Comparison of ENCODE assay signal across 8 mouse cellular contexts in genomic region chr3:96499481-96500288, GRCm38 (mm10). TPM values are rescaled to one million over a fixed set of nuclear protein-coding genes. Genes with fewer than 3 reads are reported as not detected.
DNase-seq lines count a peak whose midpoint lies in the region; ATAC-seq and TF ChIP-seq lines count a peak whose summit lies in the region.

No protein-coding gene starts in this region.

- no peaks in the 10 kb centered on the region for H3K27me3 ChIP-seq in ES-Bruce4 (ENCODE audit: control insufficient read depth, insufficient read depth, low read length, poor library complexity, severe bottlenecking)
- no peaks in the 10 kb centered on the region for H3K27me3 ChIP-seq in forebrain, embryonic 13.5 days
- H3K27me3 ChIP-seq in liver, embryonic 16.5 days (ENCODE audit: control insufficient read depth, insufficient read depth, low read depth, low read length), result no peaks in the 10 kb centered on the region
- H3K27me3 ChIP-seq in neural tube, embryonic 12.5 days (replicated peaks), result no peaks in the 10 kb centered on the region

- TF ChIP-seq EP300 in ES-Bruce4 (IDR thresholded peaks at IDR 0.05; ENCODE audit: insufficient read depth, low read depth, low read length), result no peak

- H3K9ac ChIP-seq in ES-Bruce4 (ENCODE audit: low read depth, poor library complexity, severe bottlenecking), result peak overlapping the region; percentile 96
- H3K9ac ChIP-seq in forebrain, embryonic 13.5 days, result peak overlapping the region; percentile 73
- peak overlapping the region; percentile 75 for H3K9ac ChIP-seq in liver, embryonic 16.5 days (ENCODE audit: low read depth, low read length)
- H3K9ac ChIP-seq in neural tube, embryonic 12.5 days, result peak overlapping the region; percentile 68

- H3K9me3 ChIP-seq in ES-Bruce4 (replicated peaks; ENCODE audit: control insufficient read depth, insufficient read depth, low read length, poor library complexity, severe bottlenecking), result no peaks in the 10 kb centered on the region; the same call in 1 of the 2 replicates
- no peaks in the 10 kb centered on the region for H3K9me3 ChIP-seq in forebrain, embryonic 13.5 days (replicated peaks)
- no peaks in the 10 kb centered on the region for H3K9me3 ChIP-seq in liver, embryonic 16.5 days (replicated peaks; ENCODE audit: control insufficient read depth, low read length)
- H3K9me3 ChIP-seq in neural tube, embryonic 12.5 days, result no peaks in the 10 kb centered on the region

- DNase-seq in heart, postnatal 10 days, result peak; percentile 82 to 84
- DNase-seq in kidney, postnatal 4 days, result peak; percentile 82 to 87
- peak; percentile 64 for DNase-seq in telencephalon, adult 2 months (ENCODE audit: low read depth, low spot score)

- peak overlapping the region; percentile 93 for H3K4me2 ChIP-seq in forebrain, embryonic 13.5 days
- peak overlapping the region; percentile 96 for H3K4me2 ChIP-seq in liver, embryonic 16.5 days (ENCODE audit: low read depth, low read length)
- H3K4me2 ChIP-seq in neural tube, embryonic 12.5 days (replicated peaks), result peak overlapping the region; percentile 91

- TF ChIP-seq POLR2A in ES-Bruce4 (IDR thresholded peaks at IDR 0.05; ENCODE audit: insufficient read depth, low read length), result no peak

- H3K27ac ChIP-seq in ES-Bruce4 (ENCODE audit: insufficient read depth, low read length), result peak overlapping the region; percentile 58
- peak overlapping the region; percentile 76 for H3K27ac ChIP-seq in forebrain, embryonic 13.5 days
- peak overlapping the region; percentile 93 for H3K27ac ChIP-seq in liver, embryonic 16.5 days (ENCODE audit: low read length)
- peak overlapping the region; percentile 62; the same call in 1 of the 2 replicates for H3K27ac ChIP-seq in neural tube, embryonic 12.5 days

- WGBS in forebrain, embryonic 13.5 days, result under 1% methylated on average over 36 of the region's 36 CpGs
- under 1% methylated on average over 36 of the region's 36 CpGs for WGBS in liver, embryonic 16.5 days (ENCODE audit: insufficient replicate concordance)
- WGBS in neural tube, embryonic 12.5 days, result under 1% methylated on average over 36 of the region's 36 CpGs

- no peak for TF ChIP-seq CTCF in ES-Bruce4 (IDR thresholded peaks at IDR 0.05; ENCODE audit: low read depth, low read length)

- intact Hi-C loops in heart, postnatal 10 days (cut with DNase I), result loop anchor here (2.0 kb wide), 2 partner anchors 13 to 221 kb away; no protein-coding TSS in a partner anchor

- peak; percentile 55 for ATAC-seq in cerebellum, adult (ENCODE audit: insufficient number of reproducible peaks, low FRiP score, low TSS enrichment)
- peak; percentile 29 for ATAC-seq in forebrain, embryonic 13.5 days
- peak; percentile 50 for ATAC-seq in liver, embryonic 16.5 days (ENCODE audit: low read depth)
- ATAC-seq in neural tube, embryonic 12.5 days (ENCODE audit: low FRiP score, low read depth), result peak; percentile 45

- H3K36me3 ChIP-seq in ES-Bruce4 (ENCODE audit: control insufficient read depth, insufficient read depth, low read length, poor library complexity, severe bottlenecking), result no peaks in the 10 kb centered on the region
- no peaks in the 10 kb centered on the region for H3K36me3 ChIP-seq in forebrain, embryonic 13.5 days (ENCODE audit: poor library complexity, severe bottlenecking)
- no peaks in the 10 kb centered on the region for H3K36me3 ChIP-seq in liver, embryonic 16.5 days (ENCODE audit: control insufficient read depth, insufficient read depth)
- no peaks in the 10 kb centered on the region for H3K36me3 ChIP-seq in neural tube, embryonic 12.5 days

- peak overlapping the region; percentile 98 for H3K4me3 ChIP-seq in ES-Bruce4 (ENCODE audit: low read depth, low read length)
- peak overlapping the region; percentile 65 for H3K4me3 ChIP-seq in forebrain, embryonic 13.5 days
- peak overlapping the region; percentile 75 for H3K4me3 ChIP-seq in liver, embryonic 16.5 days (ENCODE audit: low read depth, low read length)
- H3K4me3 ChIP-seq in neural tube, embryonic 12.5 days, result peak overlapping the region; percentile 68

- no peaks in the 10 kb centered on the region for H3K4me1 ChIP-seq in ES-Bruce4 (ENCODE audit: control insufficient read depth, insufficient read depth, low read length)
- H3K4me1 ChIP-seq in forebrain, embryonic 13.5 days, result peaks cover 17% of the 10 kb centered on the region
- peaks cover 12% of the 10 kb centered on the region for H3K4me1 ChIP-seq in liver, embryonic 16.5 days (ENCODE audit: control insufficient read depth, low read depth, low read length)
- H3K4me1 ChIP-seq in neural tube, embryonic 12.5 days, result peaks cover 3% of the 10 kb centered on the region; the same call in 1 of the 2 replicates

RNA-seq across cellular contexts. Expression of gene Hfe2, which starts 25.3 kb away (rescaled TPM):
- polyA plus RNA-seq in ES-Bruce4 (2011; ENCODE audit: insufficient read depth, insufficient read length, low read depth, missing spikeins), result 0.88 and 1.2 TPM in 2 replicates
- polyA plus RNA-seq in forebrain, embryonic 13.5 days (2015; fragmentation: Nextera tagmentation; extraction: Ambion mirVana), result 0.25 and 0.36 TPM in 2 replicates
- total RNA-seq in heart, postnatal 10 days (2021), result 100 to 1,000 TPM; 149 to 172 TPM
- 9.2 and 12.0 TPM in 2 replicates for polyA plus RNA-seq in liver, embryonic 16.5 days (2015; fragmentation: Nextera tagmentation; extraction: Ambion mirVana)
- 1.9 and 2.7 TPM in 2 replicates for polyA plus RNA-seq in neural tube, embryonic 12.5 days (2016; fragmentation: Nextera tagmentation; extraction: Ambion mirVana)

RNA-seq across cellular contexts. Expression of gene BC107364, which starts 47.6 kb away (rescaled TPM):
- polyA plus RNA-seq in ES-Bruce4 (2011; ENCODE audit: insufficient read depth, insufficient read length, low read depth, missing spikeins), result 4.6 TPM in 2 replicates
- polyA plus RNA-seq in forebrain, embryonic 13.5 days (2015; fragmentation: Nextera tagmentation; extraction: Ambion mirVana), result not detected in 2 replicates
- total RNA-seq in heart, postnatal 10 days (2021), result not detected
- not detected in 2 replicates for polyA plus RNA-seq in liver, embryonic 16.5 days (2015; fragmentation: Nextera tagmentation; extraction: Ambion mirVana)
- not detected in 2 replicates for polyA plus RNA-seq in neural tube, embryonic 12.5 days (2016; fragmentation: Nextera tagmentation; extraction: Ambion mirVana)

RNA-seq across cellular contexts. Expression of gene Txnip, which starts 58.1 kb away (rescaled TPM):
- 450 and 464 TPM in 2 replicates for polyA plus RNA-seq in ES-Bruce4 (2011; ENCODE audit: insufficient read depth, insufficient read length, low read depth, missing spikeins)
- polyA plus RNA-seq in forebrain, embryonic 13.5 days (2015; fragmentation: Nextera tagmentation; extraction: Ambion mirVana), result 49.1 and 51.0 TPM in 2 replicates
- 1,000 to 10,000 TPM in 1 of 2 experiments, 100 to 1,000 TPM in 1; 618 to 1,152 TPM for total RNA-seq in heart, postnatal 10 days (2021)
- 49.3 and 51.2 TPM in 2 replicates for polyA plus RNA-seq in liver, embryonic 16.5 days (2015; fragmentation: Nextera tagmentation; extraction: Ambion mirVana)
- 51.4 and 57.5 TPM in 2 replicates for polyA plus RNA-seq in neural tube, embryonic 12.5 days (2016; fragmentation: Nextera tagmentation; extraction: Ambion mirVana)

Comparison
In these comparisons a context has a peak if more than half of its experiments do, and no peak if none do; other contexts are left out.
1. Peak in every context shown above with its lines: DNase-seq, ATAC-seq, H3K4me3 ChIP-seq and H3K27ac ChIP-seq.